Mouse (Mus musculus) hindbrain, embryonic 12.5 days (tissue): ENCODE data around the gene Itprid1. TPM values are rescaled to one million over a fixed set of nuclear protein-coding genes. Genes with fewer than 3 reads are reported as not detected.

Experiments
- ATAC-seq: fragments of 200-750 bp; cut with Nextera tagmentation; 2 replicates; pipeline ENCODE4 v1.8.0; 2017; ENCODE audit warnings: moderate TSS enrichment; ENCODE audit not compliant: low FRiP score
- H3K27ac ChIP-seq: fragments of 300-500 bp; sonication (generic); 2 replicates; pipeline ENCODE4 v1.5.1; 2016; ENCODE audit warnings: mild to moderate bottlenecking
- H3K27me3 ChIP-seq: fragments of 300-500 bp; sonication (generic); 2 replicates; pipeline ENCODE4 v1.6.1; 2016; ENCODE audit warnings: mild to moderate bottlenecking
- H3K36me3 ChIP-seq: fragments of 300-500 bp; sonication (generic); 2 replicates; pipeline ENCODE4 v1.6.1; 2016; ENCODE audit warnings: mild to moderate bottlenecking
- H3K4me1 ChIP-seq: fragments of 300-500 bp; sonication (generic); 2 replicates; pipeline ENCODE4 v1.6.1; 2016
- H3K4me2 ChIP-seq: fragments of 300-500 bp; sonication (generic); replicated peaks from 2 replicates; pipeline ENCODE4 v1.6.1; 2016; ENCODE audit warnings: mild to moderate bottlenecking
- H3K4me3 ChIP-seq: fragments of 300-500 bp; sonication (generic); 2 replicates; pipeline ENCODE4 v1.5.1; 2016; ENCODE audit warnings: mild to moderate bottlenecking
- H3K9ac ChIP-seq: fragments of 300-500 bp; sonication (generic); 2 replicates; pipeline ENCODE4 v1.6.1; 2016; ENCODE audit warnings: mild to moderate bottlenecking, moderate library complexity
- H3K9me3 ChIP-seq: fragments of 300-500 bp; sonication (generic); replicated peaks from 2 replicates; pipeline ENCODE4 v1.6.1; 2016; ENCODE audit warnings: mild to moderate bottlenecking
- WGBS: fragments of 180-500 bp; shearing (Covaris S2); methylation state at CpG from one replicate; pipeline ENCODE4 v1.1.7; 2016; 5-methylcytosine and 5-hydroxymethylcytosine counted together
- polyA plus RNA-seq: library from polyadenylated mRNA; unstranded; fragments of >200 nt; fragmentation: Nextera tagmentation; extraction: Ambion mirVana; gene quantifications from 2 replicates; pipeline ENCODE4 v1.2.1, GENCODE M21; 2016

Gene Itprid1
- polyA plus RNA-seq, 1 experiment from 2014 or later, result 0.13 TPM

DNA sequence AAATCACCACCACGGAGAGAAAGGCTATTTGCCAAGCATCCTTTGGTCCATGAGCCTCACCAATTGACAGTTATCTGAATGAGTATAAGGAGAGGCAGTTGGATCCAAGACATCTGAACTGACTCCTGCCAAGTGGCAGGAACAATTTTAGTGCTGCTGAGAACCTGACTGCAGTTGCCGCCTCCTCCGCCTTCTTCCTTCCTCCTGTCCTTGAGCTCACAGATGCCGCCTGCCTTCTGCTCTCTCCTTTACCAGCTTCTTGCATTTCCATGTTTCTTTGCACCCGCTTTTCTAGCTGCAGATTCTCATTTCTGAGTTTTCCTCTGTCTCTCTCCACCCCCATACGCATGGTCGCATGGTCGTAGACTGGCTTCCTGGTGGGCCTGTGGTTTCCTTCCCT is 25.5 kb upstream of the Itprid1 start:
- H3K9me3 ChIP-seq, result no peaks in the 10 kb centered on the region
- H3K27me3 ChIP-seq, result no peaks in the 10 kb centered on the region
- no peaks in the 10 kb centered on the region for H3K4me1 ChIP-seq
- 90% methylated on average over 8 of the region's 8 CpGs for WGBS
- no peak overlapping the region for H3K4me2 ChIP-seq
- H3K4me3 ChIP-seq, result no peak overlapping the region
- no peak for ATAC-seq
- H3K9ac ChIP-seq, result no peak overlapping the region
- no peaks in the 10 kb centered on the region for H3K36me3 ChIP-seq
- no peak overlapping the region for H3K27ac ChIP-seq

DNA sequence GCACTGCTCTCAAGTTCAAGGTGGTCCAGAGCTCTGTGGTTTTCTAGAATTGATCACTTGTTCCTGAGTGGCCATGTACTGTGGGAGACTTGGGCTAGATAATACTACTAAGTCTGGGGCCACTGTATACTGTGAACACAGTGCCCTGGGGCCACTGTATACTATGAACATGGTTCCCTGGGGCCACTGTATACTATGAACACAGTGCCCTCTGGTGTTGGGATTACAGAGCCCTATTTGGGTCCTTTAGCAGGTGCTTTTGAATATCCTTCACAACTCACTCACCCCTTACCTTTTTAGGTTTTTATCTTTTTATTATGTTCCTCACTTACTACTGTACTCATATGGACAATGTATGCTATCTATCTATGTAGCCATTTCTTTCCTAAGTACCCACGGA is 24.3 kb upstream of the Itprid1 start:
- no peaks in the 10 kb centered on the region for H3K36me3 ChIP-seq
- H3K9ac ChIP-seq, result no peak overlapping the region
- no peaks in the 10 kb centered on the region for H3K27me3 ChIP-seq
- no peak overlapping the region for H3K4me2 ChIP-seq
- 74% methylated on average over 1 of the region's 1 CpGs for WGBS
- no peaks in the 10 kb centered on the region for H3K9me3 ChIP-seq
- no peak overlapping the region for H3K27ac ChIP-seq
- ATAC-seq, result no peak
- no peak overlapping the region for H3K4me3 ChIP-seq
- no peaks in the 10 kb centered on the region for H3K4me1 ChIP-seq

DNA sequence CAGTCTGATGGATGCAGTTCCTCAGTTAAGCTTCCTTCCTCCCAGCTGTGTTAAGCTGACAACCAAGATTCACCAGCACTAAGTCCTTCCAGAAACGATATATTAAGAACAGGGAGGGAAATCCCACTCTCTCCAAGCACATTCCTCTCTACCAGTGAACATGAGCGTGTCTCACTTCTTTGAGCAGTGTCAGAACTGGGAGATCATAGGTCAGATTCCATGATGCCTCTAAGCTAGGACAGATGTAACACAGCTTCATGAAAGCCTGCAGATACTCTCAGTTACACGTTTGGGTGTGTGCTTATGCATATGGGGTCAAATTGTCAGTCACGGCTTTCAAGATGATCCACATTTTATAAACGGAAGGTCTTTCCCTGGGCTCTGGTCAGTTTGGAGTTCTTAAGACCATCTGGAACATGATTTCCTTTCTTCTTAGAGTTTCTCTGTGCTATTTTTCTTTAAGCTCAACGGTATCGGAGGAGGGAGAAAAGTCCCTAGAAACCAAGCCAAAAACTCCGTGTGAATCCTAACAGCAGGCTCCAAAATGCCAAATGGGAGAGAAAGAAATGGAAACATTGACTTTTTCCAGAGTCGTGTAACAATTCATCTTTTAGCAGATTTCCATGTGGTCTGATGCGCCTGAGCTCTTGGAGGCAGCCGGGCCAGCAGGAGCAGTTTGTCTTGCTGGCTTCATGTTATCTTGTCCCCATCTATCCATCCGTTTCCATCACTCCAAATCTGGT is 22.3 kb upstream of the Itprid1 start:
- Histone ChIP-seq H3K9ac (no peak overlapping the region), H3K36me3 (no peaks in the 10 kb centered on the region), H3K4me2 (no peak overlapping the region), H3K4me3 (no peak overlapping the region), H3K9me3 (no peaks in the 10 kb centered on the region), H3K27me3 (no peaks in the 10 kb centered on the region), H3K4me1 (no peaks in the 10 kb centered on the region), H3K27ac (no peak overlapping the region)
- ATAC-seq, result no peak
- 74% methylated on average over 12 of the region's 12 CpGs for WGBS

DNA sequence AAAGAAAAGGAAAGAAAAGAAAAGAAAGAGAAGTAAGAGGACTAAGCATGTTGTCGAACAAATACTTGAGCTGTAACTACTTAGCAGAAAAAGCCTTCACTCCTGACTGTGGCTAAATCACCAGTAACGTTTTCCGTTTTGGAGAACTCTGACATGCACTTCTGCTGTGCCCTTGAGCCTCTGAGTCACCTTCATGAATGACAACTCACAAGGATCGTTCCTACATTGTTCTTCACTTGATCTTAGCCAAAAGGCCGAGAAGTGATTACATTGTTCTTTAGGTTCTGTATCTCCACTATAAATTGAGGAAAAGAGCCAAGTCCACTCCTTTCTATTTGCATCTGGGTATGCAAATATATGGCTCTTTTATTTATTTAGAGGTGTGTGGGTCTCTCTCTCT is 19.8 kb upstream of the Itprid1 start:
- Histone ChIP-seq H3K4me2 (no peak overlapping the region), H3K9me3 (no peaks in the 10 kb centered on the region), H3K27me3 (no peaks in the 10 kb centered on the region), H3K4me1 (no peaks in the 10 kb centered on the region), H3K9ac (no peak overlapping the region), H3K4me3 (no peak overlapping the region), H3K36me3 (no peaks in the 10 kb centered on the region), H3K27ac (no peak overlapping the region)
- 91% methylated on average over 5 of the region's 5 CpGs for whole genome bisulfite sequencing
- ATAC-seq, result no peak

DNA sequence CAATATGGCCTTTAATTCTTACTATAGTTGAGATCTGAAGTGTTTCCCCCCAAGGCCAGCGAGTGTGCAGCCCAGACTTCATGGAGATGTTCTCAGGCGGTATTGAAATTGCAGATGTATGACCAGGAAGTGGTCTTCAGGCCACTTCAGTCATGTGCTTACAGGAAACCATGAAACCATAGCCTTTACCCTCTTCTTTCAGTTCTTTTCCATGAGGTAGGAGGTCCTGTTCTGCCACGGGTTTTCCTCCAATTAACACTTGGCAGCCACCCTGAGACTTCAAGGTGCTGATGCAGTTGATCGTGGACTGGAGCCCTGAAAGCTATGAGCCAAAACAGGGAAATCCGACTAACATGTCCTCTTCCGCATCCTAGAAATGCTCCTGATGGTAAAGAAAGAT is 7.0 kb upstream of the Itprid1 start:
- H3K4me1 ChIP-seq, result no peaks in the 10 kb centered on the region
- ATAC-seq, result no peak
- H3K4me3 ChIP-seq, result no peak overlapping the region
- H3K36me3 ChIP-seq, result no peaks in the 10 kb centered on the region
- WGBS, result 90% methylated on average over 6 of the region's 6 CpGs
- H3K9ac ChIP-seq, result no peak overlapping the region
- H3K27ac ChIP-seq, result no peak overlapping the region
- no peak overlapping the region for H3K4me2 ChIP-seq
- no peaks in the 10 kb centered on the region for H3K27me3 ChIP-seq
- H3K9me3 ChIP-seq, result no peaks in the 10 kb centered on the region

DNA sequence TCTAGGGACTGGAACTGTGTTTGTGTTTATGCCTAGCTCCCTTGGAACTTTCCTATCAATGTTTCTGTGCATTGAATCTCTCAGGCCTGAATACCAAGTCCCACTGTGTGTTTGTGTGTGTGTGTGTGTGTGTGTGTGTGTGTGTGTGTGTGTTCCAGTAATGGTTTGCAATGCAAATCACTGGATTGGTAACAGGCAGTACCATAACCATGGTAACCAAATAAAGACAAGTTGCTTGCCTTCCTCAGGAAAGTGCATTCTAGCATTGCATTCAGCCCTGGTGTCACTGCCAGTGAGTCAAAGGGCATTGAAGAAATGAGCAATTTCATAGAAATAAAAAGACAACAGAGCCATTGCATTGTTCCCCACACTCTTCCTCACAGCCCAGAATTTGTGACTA is 15.9 kb downstream of the Itprid1 start:
- Histone ChIP-seq H3K4me3 (no peak overlapping the region), H3K4me2 (no peak overlapping the region), H3K9ac (no peak overlapping the region), H3K36me3 (no peaks in the 10 kb centered on the region), H3K9me3 (no peaks in the 10 kb centered on the region), H3K4me1 (no peaks in the 10 kb centered on the region), H3K27ac (no peak overlapping the region), H3K27me3 (no peaks in the 10 kb centered on the region)
- ATAC-seq, result no peak

DNA sequence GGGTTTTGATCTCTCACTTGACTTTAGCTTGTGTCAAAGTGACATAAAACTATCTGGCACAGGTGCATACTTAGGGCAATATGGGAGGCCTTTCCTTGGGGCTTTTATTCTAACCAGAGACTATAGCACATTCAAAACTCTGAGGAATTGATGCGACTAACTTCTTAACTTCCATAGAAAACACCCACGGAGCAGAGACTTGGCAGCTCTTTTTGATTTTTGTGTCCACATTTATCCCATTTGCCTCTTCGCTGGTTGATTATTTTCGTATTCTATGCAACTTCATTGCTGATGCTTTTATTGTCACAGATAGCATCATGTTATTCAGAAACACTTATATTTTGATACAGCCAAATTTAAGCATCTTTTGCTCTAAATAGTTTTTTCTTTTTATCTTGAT is 19.4 kb downstream of the Itprid1 start:
- Histone ChIP-seq H3K4me2 (no peak overlapping the region), H3K9ac (no peak overlapping the region), H3K4me3 (no peak overlapping the region), H3K27me3 (no peaks in the 10 kb centered on the region), H3K9me3 (no peaks in the 10 kb centered on the region), H3K27ac (no peak overlapping the region), H3K4me1 (no peaks in the 10 kb centered on the region), H3K36me3 (no peaks in the 10 kb centered on the region)
- WGBS, result 90% methylated on average over 4 of the region's 4 CpGs
- ATAC-seq, result no peak

DNA sequence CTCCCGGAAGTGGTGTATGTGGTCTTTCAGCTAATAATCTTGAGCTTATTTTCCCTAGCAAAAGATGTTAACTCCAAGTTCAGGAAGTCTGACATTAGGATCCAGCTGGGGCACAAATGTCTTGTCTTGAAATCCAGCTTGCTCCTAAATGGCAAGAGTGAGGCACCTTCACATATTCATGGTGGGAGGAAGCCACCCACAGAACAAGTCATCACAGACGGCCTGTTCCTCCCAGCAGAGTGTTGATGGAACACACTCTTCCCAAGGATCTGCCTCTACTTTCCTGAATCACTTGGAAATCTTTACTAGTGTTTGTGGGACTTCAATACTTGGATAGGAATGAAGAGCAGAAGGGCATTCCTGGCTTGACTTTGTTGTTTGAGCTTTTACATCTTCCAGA is 28.5 kb downstream of the Itprid1 start:
- Histone ChIP-seq H3K9me3 (no peaks in the 10 kb centered on the region), H3K4me3 (no peak overlapping the region), H3K4me2 (no peak overlapping the region), H3K36me3 (no peaks in the 10 kb centered on the region), H3K9ac (no peak overlapping the region), H3K27me3 (no peaks in the 10 kb centered on the region), H3K4me1 (no peaks in the 10 kb centered on the region), H3K27ac (no peak overlapping the region)
- WGBS, result 85% methylated on average over 2 of the region's 2 CpGs
- ATAC-seq, result no peak

DNA sequence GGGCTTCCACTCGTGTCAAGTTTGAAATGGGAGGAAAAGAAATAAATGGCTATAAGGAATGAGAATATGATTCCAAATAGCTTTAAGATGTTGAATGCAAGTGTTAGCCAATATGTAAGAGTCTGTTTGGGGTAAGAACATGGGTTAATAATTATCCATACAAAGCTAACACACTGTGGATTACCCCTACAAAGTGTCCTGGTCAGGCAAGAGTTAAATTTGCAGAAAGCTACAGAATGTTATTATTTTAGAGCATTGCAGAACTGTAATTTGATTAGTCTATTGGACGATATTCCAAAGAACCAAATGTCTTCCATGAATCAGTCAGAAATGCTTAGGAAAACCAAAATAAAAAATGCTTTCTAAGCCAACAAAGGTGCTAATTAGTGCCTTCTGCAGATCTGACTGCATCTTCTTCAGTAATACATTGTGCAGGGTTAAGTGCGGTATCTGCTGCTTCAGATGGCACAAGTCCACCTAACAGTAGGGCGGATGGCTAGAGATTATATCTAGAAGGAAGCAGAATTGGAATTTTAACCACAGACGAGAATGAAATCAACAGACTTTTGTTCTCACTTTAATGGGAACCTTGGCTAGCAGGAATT is 42.8 kb downstream of the Itprid1 start:
- H3K36me3 ChIP-seq, result no peaks in the 10 kb centered on the region
- ATAC-seq, result no peak
- no peak overlapping the region for H3K4me3 ChIP-seq
- no peak overlapping the region for H3K9ac ChIP-seq
- peaks cover 4% of the 10 kb centered on the region; the same call in 1 of the 2 replicates for H3K4me1 ChIP-seq
- H3K4me2 ChIP-seq, result no peak overlapping the region
- no peak overlapping the region for H3K27ac ChIP-seq
- WGBS, result 59% methylated on average over 5 of the region's 5 CpGs
- no peaks in the 10 kb centered on the region for H3K9me3 ChIP-seq
- no peaks in the 10 kb centered on the region for H3K27me3 ChIP-seq

DNA sequence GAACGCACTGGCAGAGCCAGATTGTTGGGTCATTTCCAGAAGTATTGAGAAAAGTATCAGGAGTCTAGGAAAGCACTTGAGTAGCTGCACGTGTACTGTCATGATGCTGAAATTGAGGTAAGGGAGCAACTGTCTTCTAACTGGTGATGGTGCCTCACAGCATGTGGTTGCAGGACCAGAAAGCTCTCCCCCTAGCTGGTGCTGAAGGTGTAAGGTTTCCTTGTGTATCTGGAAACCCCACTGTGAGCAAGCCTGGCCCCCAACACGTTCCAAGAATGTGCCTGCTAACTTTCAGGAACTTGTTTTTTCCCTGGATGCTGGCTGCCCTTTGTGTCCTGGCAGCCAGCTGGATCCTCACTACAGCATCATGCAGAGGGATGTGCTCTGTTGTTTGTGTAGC is 44.2 kb downstream of the Itprid1 start:
- Histone ChIP-seq H3K4me2 (no peak overlapping the region), H3K4me1 (peaks cover 4% of the 10 kb centered on the region; the same call in 1 of the 2 replicates), H3K36me3 (no peaks in the 10 kb centered on the region), H3K9me3 (no peaks in the 10 kb centered on the region), H3K27ac (no peak overlapping the region), H3K9ac (no peak overlapping the region), H3K27me3 (no peaks in the 10 kb centered on the region), H3K4me3 (no peak overlapping the region)
- no peak for ATAC-seq
- 17% methylated on average over 3 of the region's 3 CpGs for WGBS

DNA sequence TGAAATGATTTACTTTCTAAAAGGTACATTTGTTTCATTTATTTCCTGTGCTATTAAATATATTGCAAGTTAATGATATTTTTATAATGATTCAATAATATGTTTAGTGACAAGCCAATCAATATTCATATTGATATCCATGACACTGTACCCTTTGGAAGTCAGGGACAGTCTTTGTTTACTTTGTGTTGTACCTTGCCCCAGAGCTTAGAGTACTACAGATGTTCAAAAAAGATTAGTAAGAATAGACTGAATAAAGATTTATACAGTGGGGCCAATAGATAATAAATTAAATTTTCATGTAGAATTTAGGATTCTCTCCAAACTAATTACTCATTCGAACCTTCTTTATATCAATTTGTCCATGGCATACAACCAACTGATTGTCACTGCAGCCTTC is 50.9 kb downstream of the Itprid1 start:
- H3K27ac ChIP-seq, result no peak overlapping the region
- WGBS, result 89% methylated on average over 1 of the region's 1 CpGs
- no peak for ATAC-seq

DNA sequence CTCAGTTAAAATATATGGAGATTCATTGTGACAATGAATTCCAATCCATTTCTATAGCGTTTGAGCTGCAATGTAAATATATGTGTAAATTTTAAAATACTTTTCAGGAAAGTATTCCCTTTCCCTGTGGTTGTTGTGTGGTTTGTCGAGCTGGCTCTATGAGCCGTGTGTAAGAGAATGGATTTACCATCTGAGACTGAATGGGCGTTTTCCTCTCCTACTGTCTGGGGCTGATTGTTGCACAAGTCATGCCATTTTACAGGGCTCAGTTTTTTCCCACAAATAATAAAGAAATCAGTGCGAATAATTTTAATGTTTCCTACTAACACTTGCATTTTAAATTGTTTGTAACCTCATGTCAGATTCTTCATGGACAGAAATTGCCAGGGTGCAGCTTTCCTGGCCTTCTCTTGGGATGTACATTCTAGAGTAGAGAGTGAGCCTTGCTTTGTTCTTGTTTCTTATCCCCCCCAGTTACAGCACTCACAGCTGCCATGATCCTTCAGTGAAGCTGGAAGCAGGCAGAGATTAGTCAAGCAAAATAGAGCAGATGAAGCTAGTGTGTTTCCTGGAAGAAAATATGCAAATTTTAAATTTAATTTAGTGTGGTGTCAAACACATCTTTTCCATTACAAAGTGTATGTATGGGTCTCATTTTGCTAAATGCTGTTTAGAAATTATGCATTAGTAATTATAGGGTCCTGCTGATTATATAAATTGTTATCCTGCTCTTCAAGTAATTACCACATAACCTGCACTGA is 65.1 kb downstream of the Itprid1 start:
- no peaks in the 10 kb centered on the region for H3K4me1 ChIP-seq
- H3K27me3 ChIP-seq, result no peaks in the 10 kb centered on the region
- H3K4me2 ChIP-seq, result no peak overlapping the region
- ATAC-seq, result peak; percentile 35; the same call in 1 of the 2 replicates
- 79% methylated on average over 5 of the region's 5 CpGs for WGBS
- no peaks in the 10 kb centered on the region for H3K9me3 ChIP-seq
- no peak overlapping the region for H3K9ac ChIP-seq
- H3K36me3 ChIP-seq, result no peaks in the 10 kb centered on the region
- no peak overlapping the region for H3K27ac ChIP-seq
- no peak overlapping the region for H3K4me3 ChIP-seq

More for the DNA sequence above, 50.9 kb downstream of the Itprid1 start:
- no peaks in the 10 kb centered on the region for H3K9me3 ChIP-seq
- H3K4me1 ChIP-seq, result no peaks in the 10 kb centered on the region
- no peaks in the 10 kb centered on the region for H3K27me3 ChIP-seq
- no peak overlapping the region for H3K9ac ChIP-seq
- H3K4me3 ChIP-seq, result no peak overlapping the region
- H3K36me3 ChIP-seq, result no peaks in the 10 kb centered on the region
- H3K4me2 ChIP-seq, result no peak overlapping the region

DNA sequence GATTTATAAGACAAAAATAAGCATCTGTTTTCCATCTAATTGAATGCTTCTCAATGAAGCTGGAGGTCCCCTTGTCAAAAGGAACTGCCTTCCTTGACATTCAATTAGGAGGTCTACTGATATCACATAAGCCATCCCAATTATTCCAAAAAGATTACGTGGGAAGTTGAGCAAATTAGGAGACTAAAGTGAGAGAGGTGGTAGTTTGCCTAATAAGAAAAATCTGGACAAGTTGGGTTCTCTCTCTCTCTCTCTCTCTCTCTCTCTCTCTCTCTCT is 65.6 kb downstream of the Itprid1 start:
- WGBS, result 55% methylated on average over 1 of the region's 1 CpGs
- no peaks in the 10 kb centered on the region for H3K36me3 ChIP-seq
- no peak overlapping the region for H3K4me2 ChIP-seq
- H3K27ac ChIP-seq, result no peak overlapping the region
- H3K4me3 ChIP-seq, result no peak overlapping the region
- H3K4me1 ChIP-seq, result no peaks in the 10 kb centered on the region
- no peak overlapping the region for H3K9ac ChIP-seq
- ATAC-seq, result no peak
- no peaks in the 10 kb centered on the region for H3K27me3 ChIP-seq
- no peaks in the 10 kb centered on the region for H3K9me3 ChIP-seq
